Mouse (Mus musculus) left cerebral cortex, adult 2 months (tissue): ENCODE results near the gene Grk5. TPM values are rescaled to one million over a fixed set of nuclear protein-coding genes. Genes with fewer than 3 reads are reported as not detected.

Experiments used
- DNase-seq, 2 experiments: peaks; one replicate each; pipeline ENCODE4 v3.0.0; 2021 to 2022; ENCODE audit warnings: low spot score in 2 of 2, mixed read lengths in 1 of 2; ENCODE audit errors: extremely low spot score in 1 of 2
- H3K27ac ChIP-seq: fragments of 200-600 bp; 2 replicates; pipeline ENCODE4 v1.8.1; 2022
- H3K4me3 ChIP-seq: fragments of 200-600 bp; 2 replicates; pipeline ENCODE4 v1.8.1; 2022
- CTCF ChIP-seq: fragments of 200-600 bp; IDR thresholded peaks from 2 replicates; pipeline ENCODE4 v1.8.1; 2022; ENCODE audit warnings: antibody characterized with exemption, mild to moderate bottlenecking, moderate library complexity
- intact Hi-C: fragments of 180-260 bp; cut with DNase I; formaldehyde crosslinking; loops from one replicate; pipeline ENCODE4 v1.15.1; 2025
- total RNA-seq, 2 experiments: library from RNA; stranded (reverse); gene quantifications; 2 replicates each; pipeline ENCODE4 v1.2.3; 2021

The Grk5 gene
- total RNA-seq, 2 experiments from 2014 or later = 18.2 to 18.5 TPM

DNA sequence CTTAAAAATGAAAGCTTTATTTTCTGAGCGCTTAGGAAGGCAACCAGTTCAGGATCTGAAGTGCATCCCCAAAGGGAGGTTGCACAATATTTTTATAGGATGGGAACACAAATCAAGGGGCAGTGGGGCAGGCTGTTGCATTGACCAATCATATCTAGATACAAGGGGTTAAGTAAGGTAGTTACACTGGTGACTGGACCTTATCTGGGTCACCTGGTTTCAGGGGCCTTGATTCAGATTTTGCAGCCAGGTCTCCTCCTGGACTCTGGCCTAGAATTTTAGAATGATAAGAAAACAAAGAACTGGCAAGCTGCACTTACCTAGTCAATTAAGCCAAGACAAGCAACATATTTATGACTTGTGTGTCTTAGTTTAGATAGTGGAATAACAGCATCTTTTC lies 161.6 kb downstream of the Grk5 start:
- Histone ChIP-seq H3K4me3 (no peak overlapping the region), H3K27ac (no peak overlapping the region)
- DNase-seq = no peak
- TF ChIP-seq CTCF = no peak
- intact Hi-C loops = no loop called here

GRCm38 (mm10) chr19:61052008-61052407 lies 162.5 kb downstream of the Grk5 start:
- TF ChIP-seq CTCF = no peak
- Histone ChIP-seq H3K4me3 (no peak overlapping the region), H3K27ac (no peak overlapping the region)
- intact Hi-C loops = no loop called here
- DNase-seq = no peak

- intact Hi-C loops = no loop called here
- no peak for TF ChIP-seq CTCF
- DNase-seq = no peak
- no peak overlapping the region for H3K4me3 ChIP-seq
- H3K27ac ChIP-seq = no peak overlapping the region
Observed at GRCm38 (mm10) chr19:61052786-61053185, 163.2 kb downstream of the Grk5 start.

- intact Hi-C loops = no loop called here
- no peak overlapping the region for H3K27ac ChIP-seq
- DNase-seq = no peak
- no peak overlapping the region for H3K4me3 ChIP-seq
- no peak for TF ChIP-seq CTCF
Observed at GRCm38 (mm10) chr19:61056783-61057410, 167.3 kb downstream of the Grk5 start.

- intact Hi-C loops = no loop called here
- H3K4me3 ChIP-seq = no peak overlapping the region
- TF ChIP-seq CTCF = no peak
- no peak overlapping the region for H3K27ac ChIP-seq
- DNase-seq = no peak
Observed at GRCm38 (mm10) chr19:61057581-61057980, 168.0 kb downstream of the Grk5 start.

DNA sequence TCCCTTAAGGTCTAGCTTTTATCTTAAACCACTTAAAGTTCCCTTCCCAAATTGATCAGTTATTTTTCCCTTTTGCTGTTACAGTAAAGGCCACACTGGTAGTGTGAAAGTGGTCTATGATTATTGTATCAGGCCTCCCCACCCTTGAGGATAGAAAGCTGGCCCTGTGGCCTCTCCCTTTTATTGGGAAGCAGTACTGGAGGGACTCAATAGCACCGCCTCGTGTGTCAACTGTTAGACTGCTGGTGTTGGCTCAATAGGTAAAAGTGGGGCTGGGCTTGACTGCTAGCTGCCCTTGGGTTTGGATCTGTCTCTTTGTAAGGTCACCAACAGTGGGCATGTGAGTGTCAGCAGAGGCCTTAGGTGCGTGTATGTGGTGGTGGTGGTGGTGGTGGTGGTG lies 174.8 kb downstream of the Grk5 start:
- peak; percentile 17 for TF ChIP-seq CTCF
- no peak for DNase-seq
- intact Hi-C loops = no loop called here
- Histone ChIP-seq H3K27ac (no peak overlapping the region), H3K4me3 (no peak overlapping the region)

DNA sequence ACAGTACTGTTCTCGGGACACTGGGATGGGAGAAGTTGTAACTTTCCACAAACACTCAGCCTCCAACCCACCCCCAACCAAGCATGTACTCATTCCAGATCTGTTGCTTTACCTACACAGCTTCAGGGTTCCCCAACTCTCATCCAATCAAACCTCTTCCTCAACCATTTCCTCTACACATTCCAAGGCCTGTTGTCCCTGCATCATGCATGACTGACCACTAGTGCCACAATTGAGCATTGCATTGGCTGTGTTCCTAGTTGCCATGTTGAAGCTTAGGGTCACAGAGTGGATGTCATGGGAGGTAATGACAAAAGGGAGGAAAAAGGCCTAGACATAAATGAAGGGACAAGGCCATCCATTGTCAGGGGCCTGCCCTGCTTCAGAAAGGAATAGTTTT lies 175.5 kb downstream of the Grk5 start:
- Histone ChIP-seq H3K27ac (no peak overlapping the region), H3K4me3 (no peak overlapping the region)
- intact Hi-C loops = no loop called here
- no peak; the same call in 1 of the 2 replicates for TF ChIP-seq CTCF
- no peak for DNase-seq

DNA sequence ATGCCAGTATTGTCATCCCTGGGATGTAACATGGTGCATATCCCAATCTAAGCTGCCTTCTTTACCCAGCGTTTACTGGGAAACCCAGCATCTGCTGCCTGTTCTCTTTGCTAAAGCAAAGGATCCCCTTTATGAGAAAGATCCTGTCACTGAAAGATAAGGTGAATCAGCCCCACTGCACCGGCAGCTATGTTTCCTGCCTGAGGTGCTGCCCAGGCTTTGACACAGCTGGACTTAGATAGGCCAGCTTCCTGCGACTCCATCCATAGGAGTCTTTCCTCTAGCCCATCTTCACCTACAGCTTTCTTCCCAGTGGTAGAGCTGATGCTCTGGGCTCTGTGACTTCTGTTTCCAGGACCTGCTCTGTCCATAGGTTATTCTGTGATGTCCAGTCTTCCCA lies 189.1 kb downstream of the Grk5 start:
- no peak for TF ChIP-seq CTCF
- no peak overlapping the region for H3K4me3 ChIP-seq
- no peak for DNase-seq
- intact Hi-C loops = no loop called here
- no peak overlapping the region for H3K27ac ChIP-seq

- no peak for DNase-seq
- Histone ChIP-seq H3K27ac (no peak overlapping the region), H3K4me3 (no peak overlapping the region)
- intact Hi-C loops = no loop called here
- TF ChIP-seq CTCF = no peak
Observed at GRCm38 (mm10) chr19:61080251-61080749, 190.8 kb downstream of the Grk5 start.

DNA sequence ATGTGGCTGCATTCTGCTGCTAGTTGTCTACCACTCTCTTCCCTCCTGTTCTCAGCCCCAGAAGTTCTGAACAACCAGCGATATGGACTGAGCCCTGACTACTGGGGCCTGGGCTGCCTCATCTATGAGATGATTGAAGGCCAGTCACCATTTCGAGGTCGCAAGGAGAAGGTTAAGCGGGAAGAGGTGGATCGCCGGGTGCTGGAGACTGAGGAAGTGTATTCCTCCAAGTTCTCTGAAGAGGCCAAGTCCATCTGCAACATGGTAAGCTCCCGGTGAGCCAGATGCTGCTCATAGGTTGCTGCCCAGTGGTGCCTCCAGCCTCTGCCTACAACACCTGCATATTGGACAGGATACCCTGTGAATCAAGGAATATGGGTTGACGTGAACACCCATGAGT lies 193.5 kb downstream of the Grk5 start:
- Histone ChIP-seq H3K4me3 (no peak overlapping the region), H3K27ac (no peak overlapping the region)
- intact Hi-C loops = no loop called here
- no peak for TF ChIP-seq CTCF
- no peak for DNase-seq

DNA sequence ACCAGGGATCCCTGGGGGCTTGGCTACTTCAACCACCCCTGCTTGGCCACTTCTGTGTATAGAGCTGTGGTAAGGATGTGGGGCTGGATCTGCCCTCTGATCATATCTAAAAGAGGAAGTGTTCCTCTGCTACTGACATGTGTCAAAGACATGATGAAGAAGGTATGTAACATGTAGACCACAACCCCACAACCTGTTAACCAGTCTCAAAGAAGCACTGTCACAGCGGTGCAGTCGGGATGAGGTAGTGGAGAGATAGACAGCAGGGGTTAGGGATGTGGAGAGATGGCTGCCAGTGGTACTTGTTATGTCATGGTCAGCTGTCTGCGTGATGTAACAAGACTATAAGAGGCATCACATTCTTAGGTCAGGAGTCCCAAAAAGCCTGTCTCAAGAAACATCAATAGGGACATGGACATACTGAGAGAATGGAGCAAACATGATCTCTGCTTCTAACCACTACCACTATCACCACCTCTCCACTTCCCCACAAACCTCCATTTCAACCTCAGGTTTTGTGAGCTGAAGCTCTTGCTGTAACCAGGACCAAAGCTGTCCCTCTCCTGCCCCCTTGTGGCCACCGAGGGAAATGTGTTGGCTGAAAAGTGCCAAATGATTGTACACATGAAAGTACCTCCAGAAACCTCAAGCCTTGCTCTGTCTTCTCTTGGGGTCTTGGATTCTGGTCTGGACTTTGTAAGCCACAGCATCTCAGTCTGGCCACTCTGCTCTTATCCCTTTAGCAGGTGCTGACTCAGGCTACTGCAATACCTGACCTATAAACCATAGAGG lies 194.8 kb downstream of the Grk5 start:
- peak; percentile 86 to 92 for DNase-seq
- no peak overlapping the region for H3K27ac ChIP-seq
- TF ChIP-seq CTCF = peak; percentile 93
- intact Hi-C loops = loop anchor here (1.0 kb wide), 2 partner anchors 195 to 201 kb away; partner anchors contain the start of gene Grk5
- H3K4me3 ChIP-seq = no peak overlapping the region

DNA sequence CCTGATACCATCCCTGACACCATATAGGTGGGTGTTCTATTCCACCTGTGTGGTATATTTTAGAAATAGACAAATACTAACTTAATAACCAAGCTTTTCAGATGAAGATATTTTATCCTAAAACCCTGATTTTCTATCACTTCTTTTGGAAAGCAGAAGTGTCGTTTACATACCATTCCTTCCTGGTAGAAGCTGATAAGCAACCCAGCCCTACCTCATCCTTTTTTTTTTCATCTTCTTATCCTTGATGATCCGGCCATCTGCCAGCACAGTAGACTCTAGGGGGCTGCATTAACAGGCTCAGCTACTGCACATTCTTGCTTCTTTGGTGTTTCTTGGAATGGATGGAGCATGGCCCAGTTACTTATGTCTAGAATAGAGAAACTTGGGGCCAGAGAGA lies 195.7 kb downstream of the Grk5 start:
- Histone ChIP-seq H3K4me3 (no peak overlapping the region), H3K27ac (no peak overlapping the region)
- DNase-seq = no peak
- no peak for TF ChIP-seq CTCF
- intact Hi-C loops = no loop called here

- no peak for TF ChIP-seq CTCF
- Histone ChIP-seq H3K27ac (no peak overlapping the region), H3K4me3 (no peak overlapping the region)
- DNase-seq = no peak
- intact Hi-C loops = no loop called here
Observed at GRCm38 (mm10) chr19:61087781-61088180, 198.2 kb downstream of the Grk5 start.
